Comparison of ENCODE assay signal across 8 mouse cellular contexts in genomic region chr7:34407492-34407891, GRCm38 (mm10). TPM values are rescaled to one million over a fixed set of nuclear protein-coding genes. Genes with fewer than 3 reads are reported as not detected.
A peak's percentile ranks its signal among the peaks of the same experiment; 100 is the strongest.
DNase-seq lines count a peak whose midpoint lies in the region; ATAC-seq lines count a peak whose summit lies in the region.

No protein-coding gene starts in this region.

- ATAC-seq in erythroblast, adult 5-6 weeks (replicated peaks; ENCODE audit: low FRiP score, poor library complexity, severe bottlenecking) = peak; percentile 81
- ATAC-seq in limb, embryonic 11.5 days (ENCODE audit: insufficient number of reproducible peaks, low FRiP score, low TSS enrichment, low read depth) = no peak
- peak; percentile 76 for ATAC-seq in midbrain, embryonic 16.5 days

- H3K27me3 ChIP-seq in limb, embryonic 11.5 days (ENCODE audit: control insufficient read depth, insufficient read depth, low read length) = no peaks in the 10 kb centered on the region
- H3K27me3 ChIP-seq in midbrain, embryonic 16.5 days (ENCODE audit: control insufficient read depth, insufficient read depth, low read depth, low read length) = no peaks in the 10 kb centered on the region

- 8% methylated on average over 8 of the region's 8 CpGs for WGBS in limb, embryonic 11.5 days
- WGBS in midbrain, embryonic 16.5 days = 10% methylated on average over 8 of the region's 8 CpGs

- DNase-seq in 416B (ENCODE audit: low read depth) = peak; percentile 86
- peak; percentile 61 for DNase-seq in CD4-positive helper T cell, adult 2 months (ENCODE audit: low read depth, low spot score)
- peak; percentile 85 for DNase-seq in brain, adult 2 months (ENCODE audit: low read depth, low spot score)
- peak; percentile 67 for DNase-seq in heart, postnatal 4 days
- peak; percentile 79 for DNase-seq in limb, embryonic 11.5 days (ENCODE audit: low spot score)
- no peak for DNase-seq in left cerebral cortex, adult 8-10 months (ENCODE audit: low spot score in 2 of 2)

- no peaks in the 10 kb centered on the region for H3K36me3 ChIP-seq in limb, embryonic 11.5 days (ENCODE audit: control insufficient read depth, insufficient read depth, low read length)
- no peaks in the 10 kb centered on the region for H3K36me3 ChIP-seq in midbrain, embryonic 16.5 days (ENCODE audit: control insufficient read depth, insufficient read depth, low read length)

- H3K4me1 ChIP-seq in limb, embryonic 11.5 days (ENCODE audit: control insufficient read depth, insufficient read depth, low read length) = no peaks in the 10 kb centered on the region
- H3K4me1 ChIP-seq in midbrain, embryonic 16.5 days (ENCODE audit: control insufficient read depth, insufficient read depth, low read length) = peaks cover 2% of the 10 kb centered on the region; the same call in 1 of the 2 replicates

- no peak overlapping the region for H3K27ac ChIP-seq in limb, embryonic 11.5 days (replicated peaks; ENCODE audit: low read depth, low read length)
- H3K27ac ChIP-seq in midbrain, embryonic 16.5 days (ENCODE audit: low read length) = no peak overlapping the region

- no peak overlapping the region for H3K4me2 ChIP-seq in limb, embryonic 11.5 days (ENCODE audit: low read depth, severe bottlenecking)
- peak overlapping the region; percentile 44; the same call in 1 of the 2 replicates for H3K4me2 ChIP-seq in midbrain, embryonic 16.5 days (ENCODE audit: low read length)

- H3K9me3 ChIP-seq in limb, embryonic 11.5 days (ENCODE audit: control insufficient read depth, low read length) = no peaks in the 10 kb centered on the region
- no peaks in the 10 kb centered on the region for H3K9me3 ChIP-seq in midbrain, embryonic 16.5 days (replicated peaks; ENCODE audit: control insufficient read depth, low read length, poor library complexity, severe bottlenecking)

- no peak overlapping the region for H3K4me3 ChIP-seq in limb, embryonic 11.5 days (ENCODE audit: low read depth, low read length)
- H3K4me3 ChIP-seq in midbrain, embryonic 16.5 days (ENCODE audit: low read depth, low read length) = no peak overlapping the region

- no peak overlapping the region for H3K9ac ChIP-seq in limb, embryonic 11.5 days (ENCODE audit: low read length)
- no peak overlapping the region for H3K9ac ChIP-seq in midbrain, embryonic 16.5 days (ENCODE audit: low read depth, low read length)

RNA-seq across cellular contexts. Expression of gene Lsm14a, which starts 14.4 kb away (rescaled TPM):
- 54.0 and 54.3 TPM in 2 replicates for total RNA-seq in erythroblast, adult 5-6 weeks (2015; ENCODE audit: low replicate concordance)
- 52.1 and 84.2 TPM in 2 replicates for total RNA-seq in erythroblast, adult 5-6 weeks (2017; ENCODE audit: low replicate concordance)
- 100 to 1,000 TPM; 102 to 103 TPM for total RNA-seq in heart, postnatal 4 days (2021)
- polyA plus RNA-seq in limb, embryonic 11.5 days (2014; fragmentation: Nextera tagmentation; extraction: Ambion mirVana) = 65.5 and 70.5 TPM in 2 replicates
- 55.1 and 64.5 TPM in 2 replicates for polyA plus RNA-seq in midbrain, embryonic 16.5 days (2015; fragmentation: Nextera tagmentation; extraction: Ambion mirVana)
- 100 to 1,000 TPM in 1 of 4 experiments, 10 to 100 TPM in 3; 85.2 to 104 (median 92.3) TPM for total RNA-seq in left cerebral cortex, adult 8-10 months (2022)

Comparison
In these comparisons a context has a peak if more than half of its experiments do, and no peak if none do; other contexts are left out.
1. DNase-seq: peak in 416B (single experiment), CD4-positive helper T cell, adult 2 months (single experiment), brain, adult 2 months (single experiment), heart, postnatal 4 days (single experiment) and limb, embryonic 11.5 days (single experiment); none in left cerebral cortex, adult 8-10 months (0 of 2).